Mouse (Mus musculus) C2C12 (cell line): ENCODE data around the gene Morc2a.

Experiments used
- CEBPB ChIP-seq: IDR thresholded peaks from one replicate; pipeline ENCODE4 v1.6.1; 2011; ENCODE audit warnings: low read depth, mild to moderate bottlenecking, control low read depth, moderate library complexity
- CTCF ChIP-seq: IDR thresholded peaks from one replicate; pipeline ENCODE4 v1.5.1; 2011; ENCODE audit not compliant: control insufficient read depth, insufficient read depth, insufficient read length
- FOSL1 ChIP-seq: IDR thresholded peaks from one replicate; pipeline ENCODE4 v1.8.0; 2011; ENCODE audit warnings: mild to moderate bottlenecking, low read length; ENCODE audit not compliant: poor library complexity, insufficient read depth, severe bottlenecking
- MAX ChIP-seq: IDR thresholded peaks from one replicate; pipeline ENCODE4 v1.6.1; 2011; ENCODE audit warnings: mild to moderate bottlenecking, control low read depth
- MYOD1 ChIP-seq: IDR thresholded peaks from one replicate; pipeline ENCODE4 v1.6.1; 2011; ENCODE audit warnings: low read depth; ENCODE audit not compliant: control insufficient read depth, insufficient read length
- MYOG ChIP-seq: IDR thresholded peaks from one replicate; pipeline ENCODE4 v1.6.1; 2011; ENCODE audit not compliant: control insufficient read depth, insufficient read length; ENCODE audit errors: extremely low read depth
- USF1 ChIP-seq: IDR thresholded peaks from one replicate; pipeline ENCODE4 v1.6.1; 2011; ENCODE audit warnings: low read depth, mild to moderate bottlenecking, control low read depth, moderate library complexity

GRCm38 (mm10) chr11:3707057-3707456 is 58.1 kb downstream of the Morc2a start:
- TF ChIP-seq CTCF, result no peak
- TF ChIP-seq MYOG, result no peak
- TF ChIP-seq MAX, result no peak
- no peak for TF ChIP-seq USF1
- TF ChIP-seq CEBPB, result no peak
- no peak for TF ChIP-seq MYOD1
- no peak for TF ChIP-seq FOSL1
